Mouse (Mus musculus) gastrocnemius, postnatal 10 days (tissue): ENCODE data around the gene Gm20388. TPM values are rescaled to one million over a fixed set of nuclear protein-coding genes. Genes with fewer than 3 reads are reported as not detected.

Source experiments
- DNase-seq: peaks from one replicate; pipeline ENCODE4 v3.0.0; 2021; ENCODE audit warnings: mixed read lengths
- total RNA-seq, 2 experiments: library from RNA; stranded (reverse); gene quantifications; 2 replicates each; pipeline ENCODE4 v1.2.3; 2021

Gene Gm20388
- total RNA-seq, 2 experiments from 2014 or later: 2.9 to 6.0 TPM

- DNase-seq: no peak
Observed at GRCm38 (mm10) chr8:122705901-122706561, 2795.4 kb downstream of the Gm20388 start.

GRCm38 (mm10) chr8:122707184-122707583 is 2796.5 kb downstream of the Gm20388 start:
- no peak for DNase-seq

- DNase-seq: no peak
Observed at GRCm38 (mm10) chr8:122709340-122710111, 2798.9 kb downstream of the Gm20388 start.

GRCm38 (mm10) chr8:122711480-122711879 is 2800.8 kb downstream of the Gm20388 start:
- no peak for DNase-seq

GRCm38 (mm10) chr8:122711891-122712365 is 2801.3 kb downstream of the Gm20388 start:
- DNase-seq: no peak

- no peak for DNase-seq
Observed at GRCm38 (mm10) chr8:122712411-122713156, 2801.9 kb downstream of the Gm20388 start.

- DNase-seq: no peak
Observed at GRCm38 (mm10) chr8:122713157-122713518, 2802.5 kb downstream of the Gm20388 start.

GRCm38 (mm10) chr8:122716566-122716965 is 2805.9 kb downstream of the Gm20388 start:
- peak; percentile 52 for DNase-seq

GRCm38 (mm10) chr8:122717869-122718509 is 2807.3 kb downstream of the Gm20388 start:
- no peak for DNase-seq

GRCm38 (mm10) chr8:122718711-122719499 is 2808.3 kb downstream of the Gm20388 start:
- no peak for DNase-seq

- no peak for DNase-seq
Observed at GRCm38 (mm10) chr8:122719500-122720065, 2808.9 kb downstream of the Gm20388 start.

- no peak for DNase-seq
Observed at GRCm38 (mm10) chr8:122720070-122720729, 2809.6 kb downstream of the Gm20388 start.

GRCm38 (mm10) chr8:122720811-122721640 is 2810.4 kb downstream of the Gm20388 start:
- DNase-seq: no peak

- DNase-seq: no peak
Observed at GRCm38 (mm10) chr8:122725187-122725586, 2814.5 kb downstream of the Gm20388 start.

- DNase-seq: no peak
Observed at GRCm38 (mm10) chr8:122726789-122727188, 2816.1 kb downstream of the Gm20388 start.

- DNase-seq: no peak
Observed at GRCm38 (mm10) chr8:122727412-122727811, 2816.8 kb downstream of the Gm20388 start.

GRCm38 (mm10) chr8:122728630-122729029 is 2818.0 kb downstream of the Gm20388 start:
- DNase-seq: no peak

- DNase-seq: no peak
Observed at GRCm38 (mm10) chr8:122735110-122735509, 2824.5 kb downstream of the Gm20388 start.
